Mouse (Mus musculus): ENCODE data around the gene Dcn. TPM values are rescaled to one million over a fixed set of nuclear protein-coding genes. Genes with fewer than 3 reads are reported as not detected.

Dcn gene
- polyA plus RNA-seq (2021; fragmentation: Nextera tagmentation): 19.4 and 22.0 TPM in 2 replicates
- long read RNA-seq, experiment 1, transcript Dcn-201 (8 exons, 1,758 nt): major isoform, 25 of 30 reads
- long read RNA-seq, experiment 1, partial matches to known transcripts: 2 of 30 reads
- long read RNA-seq, experiment 1, other reads (novel, unspliced or antisense): 0 of 30 reads
- long read RNA-seq, experiment 2, transcript Dcn-201 (8 exons, 1,758 nt): major isoform, 21 of 31 reads
- long read RNA-seq, experiment 2, partial matches to known transcripts: 8 of 31 reads
- long read RNA-seq, experiment 2, other reads (novel, unspliced or antisense): 1 of 31 reads

GRCm38 (mm10) chr10:97479004-97479766 lies at the start of gene Dcn:
Gene Dcn (plus strand): TSS chr10:97479609.

GRCm38 (mm10) chr10:97564957-97565856 lies 85.8 kb downstream of the Dcn start, which contains the start of gene Lum:
Gene Lum (plus strand): TSS chr10:97565128.

Other genes starting within 250 kb of the Dcn start
- gene Lum, start 85.5 kb downstream of the Dcn start, polyA plus RNA-seq (2021; fragmentation: Nextera tagmentation): 1.9 and 2.3 TPM in 2 replicates
- gene Kera, start 127.3 kb downstream of the Dcn start, polyA plus RNA-seq (2021; fragmentation: Nextera tagmentation): not detected in 2 replicates
- gene Epyc, start 164.5 kb downstream of the Dcn start, polyA plus RNA-seq (2021; fragmentation: Nextera tagmentation): 0.33 and 0.69 TPM in 2 replicates
- not detected in 2 replicates for gene Ccer1, start 213.4 kb downstream of the Dcn start, polyA plus RNA-seq (2021; fragmentation: Nextera tagmentation)
- not detected in 2 replicates for gene C030005K15Rik, start 247.1 kb downstream of the Dcn start, polyA plus RNA-seq (2021; fragmentation: Nextera tagmentation)

Measured in left cerebral cortex, adult 6 months (tissue).